Mouse (Mus musculus): Measurements from ENCODE around the gene Spry2. TPM values are rescaled to one million over a fixed set of nuclear protein-coding genes. Genes with fewer than 3 reads are reported as not detected.
A peak's percentile ranks its signal among the peaks of the same experiment; 100 is the strongest.

Gene Spry2
- total and polyA plus RNA-seq, 2 experiments from 2014 or later = 24.3 to 38.1 TPM

DNA sequence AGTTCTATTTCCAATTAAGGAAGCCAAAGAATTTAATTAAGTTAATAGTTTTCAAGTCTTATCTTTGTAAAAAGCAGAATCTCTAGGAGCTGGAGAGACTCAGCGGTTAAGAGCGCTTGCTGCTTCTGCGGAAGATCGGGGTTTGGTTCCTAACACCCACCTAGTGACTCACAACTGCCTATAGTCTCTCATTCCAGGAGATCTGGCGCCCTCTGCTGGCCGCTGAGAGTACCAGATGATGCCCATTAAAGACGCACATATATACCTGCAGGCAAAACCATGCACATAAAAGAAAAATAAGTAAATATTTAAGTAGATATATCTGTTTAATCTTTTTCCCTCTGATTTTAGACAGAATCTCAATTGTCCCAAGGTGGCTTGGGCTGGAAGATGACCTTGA is 6.2 kb upstream of the Spry2 start:
- Histone ChIP-seq H3K4me1 (ENCODE audit: insufficient read depth, low read length) (no peaks in the 10 kb centered on the region), H3K4me3 (ENCODE audit: low read depth, low read length) (no peak overlapping the region), H3K36me3 (ENCODE audit: insufficient read depth, low read length) (no peaks in the 10 kb centered on the region), H3K27ac (ENCODE audit: low read depth, low read length) (no peak overlapping the region), H3K4me2 (ENCODE audit: low read depth, low read length, poor library complexity, severe bottlenecking) (no peak overlapping the region), H3K9me3 (ENCODE audit: low read length) (no peaks in the 10 kb centered on the region), H3K9ac (replicated peaks; ENCODE audit: low read length, poor library complexity, severe bottlenecking) (no peak overlapping the region), H3K27me3 (ENCODE audit: insufficient read depth, low read length) (no peaks in the 10 kb centered on the region)
- peak; percentile 62 for TF ChIP-seq CTCF (IDR thresholded peaks at IDR 0.05)
- DNase-seq (ENCODE audit: low spot score) (no peak), ATAC-seq (ENCODE audit: low FRiP score) (no peak)
- 83% methylated on average over 7 of the region's 7 CpGs for WGBS

GRCm38 (mm10) chr14:105900841-105901240 is 4.2 kb upstream of the Spry2 start:
- DNase-seq (ENCODE audit: low spot score) (no peak), ATAC-seq (ENCODE audit: low FRiP score) (no peak)
- no peak overlapping the region for H3K4me2 ChIP-seq (ENCODE audit: low read depth, low read length, poor library complexity, severe bottlenecking)
- no peaks in the 10 kb centered on the region for H3K4me1 ChIP-seq (ENCODE audit: insufficient read depth, low read length)
- H3K27ac ChIP-seq (ENCODE audit: low read depth, low read length) = no peak overlapping the region
- no peaks in the 10 kb centered on the region for H3K9me3 ChIP-seq (ENCODE audit: low read length)
- H3K27me3 ChIP-seq (ENCODE audit: insufficient read depth, low read length) = no peaks in the 10 kb centered on the region
- no peak overlapping the region for H3K4me3 ChIP-seq (ENCODE audit: low read depth, low read length)
- 93% methylated on average over 3 of the region's 3 CpGs for WGBS
- H3K9ac ChIP-seq (replicated peaks; ENCODE audit: low read length, poor library complexity, severe bottlenecking) = no peak overlapping the region
- TF ChIP-seq CTCF (IDR thresholded peaks at IDR 0.05) = no peak
- no peaks in the 10 kb centered on the region for H3K36me3 ChIP-seq (ENCODE audit: insufficient read depth, low read length)

DNA sequence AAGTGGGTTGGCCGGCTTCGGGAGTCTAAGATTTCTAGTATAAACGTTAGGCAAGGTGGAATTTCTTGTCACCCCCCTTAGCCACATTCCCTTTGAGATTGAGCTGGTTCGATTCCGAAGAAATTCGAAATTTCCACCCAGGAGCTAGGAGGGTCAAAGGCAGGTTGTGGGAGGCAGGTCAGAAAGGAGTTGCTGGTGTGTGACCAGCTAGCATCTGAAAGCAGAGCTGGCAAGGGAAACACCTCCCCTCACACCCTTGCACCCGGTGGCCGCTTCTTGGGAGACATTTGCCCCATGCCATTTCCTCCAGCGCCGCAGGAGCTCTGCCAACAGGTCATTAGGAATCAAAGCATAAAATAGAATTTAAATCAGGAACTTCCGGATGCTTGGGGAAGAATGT is 2.5 kb upstream of the Spry2 start:
- no peak overlapping the region; the same call in none of the 2 replicates for H3K9ac ChIP-seq (replicated peaks; ENCODE audit: low read length, poor library complexity, severe bottlenecking)
- no peaks in the 10 kb centered on the region for H3K27me3 ChIP-seq (ENCODE audit: insufficient read depth, low read length)
- peak overlapping the region; percentile 81 for H3K4me3 ChIP-seq (ENCODE audit: low read depth, low read length)
- 5% methylated on average over 11 of the region's 11 CpGs for WGBS
- no peak for TF ChIP-seq CTCF (IDR thresholded peaks at IDR 0.05)
- no peaks in the 10 kb centered on the region for H3K36me3 ChIP-seq (ENCODE audit: insufficient read depth, low read length)
- H3K4me1 ChIP-seq (ENCODE audit: insufficient read depth, low read length) = no peaks in the 10 kb centered on the region
- peak overlapping the region; percentile 95 for H3K4me2 ChIP-seq (ENCODE audit: low read depth, low read length, poor library complexity, severe bottlenecking)
- no peak overlapping the region for H3K27ac ChIP-seq (ENCODE audit: low read depth, low read length)
- ATAC-seq (ENCODE audit: low FRiP score) (no peak), DNase-seq (ENCODE audit: low spot score) (no peak)
- no peaks in the 10 kb centered on the region for H3K9me3 ChIP-seq (ENCODE audit: low read length)

DNA sequence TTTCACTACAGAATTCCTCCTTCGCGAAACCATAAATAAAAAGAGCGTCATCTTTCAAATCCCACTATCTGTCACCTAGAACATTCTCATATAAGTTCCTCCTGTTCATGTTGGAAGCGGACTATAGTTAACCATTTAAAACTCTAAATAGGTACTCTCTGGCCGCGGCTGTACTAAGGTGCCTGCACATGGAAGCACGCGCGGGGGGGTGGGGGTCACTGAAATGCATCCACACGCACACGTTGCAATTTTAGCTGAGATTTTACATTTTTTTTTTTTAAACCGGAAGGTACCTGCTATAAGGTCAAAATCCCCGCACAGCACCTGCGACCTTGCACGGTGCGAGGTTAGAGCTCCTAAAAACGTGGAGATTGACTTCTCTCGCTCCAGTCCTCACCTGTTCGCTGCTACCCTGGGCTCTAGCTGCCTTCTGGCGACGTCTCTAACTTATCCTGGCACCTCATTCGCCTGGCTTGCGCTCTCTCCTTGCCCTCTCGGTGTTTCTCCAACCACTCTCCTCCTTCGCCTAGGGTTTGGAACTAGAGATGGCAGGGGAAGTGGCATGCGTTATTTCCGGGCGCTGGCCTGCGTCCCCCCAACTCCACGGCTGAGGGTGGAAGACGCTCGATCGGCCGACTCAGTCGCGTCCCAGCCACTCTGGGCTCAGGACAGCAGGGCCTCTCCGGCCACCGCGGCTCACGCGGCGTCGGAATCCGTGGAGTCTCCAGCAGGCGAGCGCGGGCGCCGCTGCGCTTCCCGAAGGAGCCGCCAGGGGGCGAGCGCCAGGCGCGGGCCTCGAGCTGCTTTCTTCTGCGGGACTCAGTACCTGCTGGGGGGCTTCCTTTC is 1.9 kb upstream of the Spry2 start:
- DNase-seq (ENCODE audit: low spot score) (peak; percentile 81), ATAC-seq (ENCODE audit: low FRiP score) (peak; percentile 15)
- peak overlapping the region; percentile 90 for H3K27ac ChIP-seq (ENCODE audit: low read depth, low read length)
- peak overlapping the region; percentile 81 for H3K9ac ChIP-seq (replicated peaks; ENCODE audit: low read length, poor library complexity, severe bottlenecking)
- WGBS = under 1% methylated on average over 58 of the region's 58 CpGs
- TF ChIP-seq CTCF (IDR thresholded peaks at IDR 0.05) = peak; percentile 88
- no peaks in the 10 kb centered on the region for H3K36me3 ChIP-seq (ENCODE audit: insufficient read depth, low read length)
- H3K4me2 ChIP-seq (ENCODE audit: low read depth, low read length, poor library complexity, severe bottlenecking) = peak overlapping the region; percentile 95
- peak overlapping the region; percentile 81 for H3K4me3 ChIP-seq (ENCODE audit: low read depth, low read length)
- H3K27me3 ChIP-seq (ENCODE audit: insufficient read depth, low read length) = no peaks in the 10 kb centered on the region
- peaks cover 1% of the 10 kb centered on the region; the same call in 1 of the 2 replicates for H3K4me1 ChIP-seq (ENCODE audit: insufficient read depth, low read length)
- no peaks in the 10 kb centered on the region for H3K9me3 ChIP-seq (ENCODE audit: low read length)

- Histone ChIP-seq H3K27me3 (ENCODE audit: insufficient read depth, low read length) (no peaks in the 10 kb centered on the region), H3K36me3 (ENCODE audit: insufficient read depth, low read length) (no peaks in the 10 kb centered on the region), H3K4me3 (ENCODE audit: low read depth, low read length) (peak overlapping the region; percentile 81), H3K9me3 (ENCODE audit: low read length) (no peaks in the 10 kb centered on the region), H3K27ac (ENCODE audit: low read depth, low read length) (peak overlapping the region; percentile 90), H3K9ac (replicated peaks; ENCODE audit: low read length, poor library complexity, severe bottlenecking) (peak overlapping the region; percentile 81), H3K4me1 (ENCODE audit: insufficient read depth, low read length) (peaks cover 2% of the 10 kb centered on the region; the same call in 1 of the 2 replicates), H3K4me2 (ENCODE audit: low read depth, low read length, poor library complexity, severe bottlenecking) (peak overlapping the region; percentile 95)
- ATAC-seq (ENCODE audit: low FRiP score) = peak; percentile 65
- under 1% methylated on average over 21 of the region's 28 CpGs for WGBS
- no peak for TF ChIP-seq CTCF (IDR thresholded peaks at IDR 0.05)
- DNase-seq (ENCODE audit: low spot score) = peak; percentile 79
Measured at GRCm38 (mm10) chr14:105897569-105898101, 1.0 kb upstream of the Spry2 start.
